Mouse (Mus musculus) frontal cortex, adult (tissue): ENCODE measurements at regions not wholly inside any gene's neighbourhood (a gene's known extent, or its start where the extent isn't known, plus 50 kb on each side); places are given as distances from the start of the nearest gene placed in this dataset.

ENCODE experiments used
- ATAC-seq: cut with Nextera tagmentation; 2 replicates; pipeline ENCODE4 v1.9.2; 2017; ENCODE audit warnings: mild to moderate bottlenecking, moderate library complexity, mixed read lengths; ENCODE audit not compliant: low TSS enrichment

DNA sequence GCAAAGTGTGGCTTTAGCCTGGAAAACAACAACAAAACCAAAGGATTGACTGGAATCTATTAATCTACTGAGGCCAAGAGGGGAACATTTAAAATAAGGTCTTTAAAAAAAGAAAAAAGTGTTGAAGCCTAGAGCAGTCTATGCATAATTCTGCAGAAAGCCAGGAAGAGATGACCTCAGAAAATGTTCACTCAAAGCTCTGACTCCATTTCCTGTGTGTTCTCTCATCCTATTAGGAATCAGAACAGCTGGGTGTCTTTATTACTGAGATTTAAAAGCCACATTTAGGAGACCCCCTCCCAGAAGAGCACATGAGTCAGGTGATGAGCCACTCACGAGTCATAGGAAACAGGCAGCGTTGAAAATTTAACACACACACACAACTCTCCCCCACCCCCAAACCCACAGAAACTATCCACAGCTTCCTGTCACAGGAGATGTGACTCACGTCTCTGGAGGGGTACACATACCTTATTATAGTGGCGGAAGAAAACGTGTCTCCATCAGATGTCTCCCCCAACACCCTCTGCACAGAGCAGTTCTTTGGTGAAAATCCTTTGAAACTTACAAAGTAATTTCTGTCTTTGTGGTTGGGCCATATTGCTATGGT, 140.2 kb upstream of the Hmga2 start:
- no peak for ATAC-seq

DNA sequence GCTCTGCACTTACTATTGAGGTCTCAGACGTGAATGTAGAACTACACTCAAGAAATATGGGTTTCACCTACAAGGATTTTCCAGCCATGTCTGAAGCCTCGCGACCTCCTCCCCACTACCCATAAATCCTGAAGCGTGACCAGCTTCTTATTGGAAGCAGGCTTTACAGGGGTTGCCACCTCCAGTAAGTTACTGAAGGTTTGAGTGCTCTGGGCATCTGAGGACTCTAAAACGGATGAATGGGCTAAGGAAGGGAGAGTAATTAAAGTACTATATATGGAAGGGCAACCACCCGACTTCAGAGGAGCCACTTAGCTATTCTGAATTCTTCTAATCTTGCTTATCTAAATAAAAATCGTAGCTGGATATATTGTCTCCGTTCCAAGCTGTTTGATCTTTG, 136.1 kb upstream of the Hmga2 start:
- no peak for ATAC-seq

DNA sequence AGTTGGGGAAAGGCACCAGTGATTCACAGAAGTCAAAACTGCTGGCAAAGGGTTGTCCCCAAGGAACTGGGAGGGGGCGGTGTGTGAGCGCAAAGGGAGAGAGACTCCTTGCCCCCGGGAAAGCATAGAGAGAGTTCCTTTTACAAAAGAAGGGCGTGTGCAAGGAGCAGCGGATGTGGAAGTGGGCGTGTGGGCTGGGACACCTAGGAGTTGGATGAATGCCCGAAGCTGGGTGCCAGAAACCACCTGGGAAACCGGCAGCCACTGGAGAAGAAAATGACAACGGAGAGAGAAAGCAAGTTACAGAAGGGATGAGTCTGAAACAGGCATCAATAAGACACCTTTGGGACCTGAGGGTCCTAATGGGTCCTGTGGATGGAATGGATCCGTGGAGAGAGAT, 133.8 kb upstream of the Hmga2 start:
- peak; percentile 31; the same call in 1 of the 2 replicates for ATAC-seq

DNA sequence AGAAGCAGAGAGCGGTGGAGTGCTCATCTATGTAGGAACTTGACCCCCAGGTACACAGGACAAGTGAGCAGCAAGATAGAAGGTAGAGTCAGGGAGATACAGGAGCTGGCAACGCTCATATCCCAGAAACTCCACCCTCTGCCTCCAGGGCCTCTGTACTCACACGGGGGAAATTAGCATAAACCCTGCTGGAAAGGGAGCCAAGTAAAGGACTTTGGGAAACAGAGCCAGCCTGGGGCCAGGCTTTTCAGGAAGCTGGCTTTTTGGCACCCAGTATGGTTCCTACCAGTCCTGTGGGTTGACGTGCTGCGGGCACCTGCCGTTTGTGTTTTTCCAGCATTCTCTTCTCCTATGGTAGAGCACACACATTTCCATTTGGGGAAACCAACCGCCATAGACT, 128.2 kb upstream of the Hmga2 start:
- ATAC-seq: no peak

DNA sequence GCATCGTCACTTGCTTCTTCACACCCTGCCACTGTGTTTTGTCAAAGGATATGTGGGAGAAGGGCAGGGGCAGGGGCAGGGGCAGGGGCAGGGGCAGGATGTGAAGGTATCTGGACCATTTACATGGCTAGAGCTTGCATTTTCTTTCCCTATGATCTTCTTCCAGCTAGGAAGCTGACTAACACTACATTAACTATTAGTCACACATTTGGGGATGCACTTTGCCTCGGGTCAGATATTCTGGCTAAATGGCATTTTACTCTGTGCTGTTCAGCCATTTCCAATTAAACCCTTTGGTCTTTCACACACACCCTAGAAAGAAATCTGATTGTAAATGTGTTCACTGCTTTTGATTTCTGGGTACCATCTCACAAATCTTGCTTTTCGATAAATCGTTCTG, 126.9 kb upstream of the Hmga2 start:
- ATAC-seq: no peak

DNA sequence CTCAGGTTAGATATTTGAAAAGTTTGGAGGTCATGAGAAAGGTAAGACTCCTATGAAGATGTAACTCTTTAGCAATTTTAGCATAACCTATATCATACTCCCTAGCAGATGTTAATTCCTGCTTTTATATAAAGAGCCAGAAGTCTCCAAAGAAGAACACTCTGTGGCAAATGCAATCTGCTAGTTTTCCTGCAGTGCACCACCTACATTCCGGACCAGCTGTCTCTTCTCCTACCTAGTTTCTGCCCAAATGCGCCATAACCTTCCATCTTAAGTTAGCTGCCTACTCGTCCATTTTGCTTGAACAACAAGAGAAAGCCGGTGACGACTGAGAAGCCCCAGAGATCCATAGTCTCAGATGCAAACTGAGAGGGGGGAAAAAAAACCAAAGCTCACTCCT, 124.5 kb upstream of the Hmga2 start:
- ATAC-seq: peak; percentile 77

DNA sequence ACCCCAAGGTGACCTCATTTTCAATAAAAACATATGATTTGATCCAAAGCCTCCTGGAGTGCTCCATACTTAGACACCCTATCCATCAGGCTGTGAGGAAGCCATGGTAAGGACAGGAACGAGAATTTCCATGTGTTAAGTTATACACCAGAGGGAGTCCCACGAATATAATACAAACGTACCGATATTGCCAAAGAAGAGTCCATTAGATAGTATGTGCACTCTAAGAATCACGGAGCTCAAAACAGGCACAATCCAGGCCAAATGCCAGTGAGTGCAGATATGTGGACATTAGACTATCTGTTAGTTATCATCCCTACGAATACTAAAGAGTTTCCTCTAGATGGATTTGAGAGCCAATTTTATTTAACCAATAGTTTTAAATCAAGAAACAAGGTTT, 123.3 kb upstream of the Hmga2 start:
- ATAC-seq: no peak

DNA sequence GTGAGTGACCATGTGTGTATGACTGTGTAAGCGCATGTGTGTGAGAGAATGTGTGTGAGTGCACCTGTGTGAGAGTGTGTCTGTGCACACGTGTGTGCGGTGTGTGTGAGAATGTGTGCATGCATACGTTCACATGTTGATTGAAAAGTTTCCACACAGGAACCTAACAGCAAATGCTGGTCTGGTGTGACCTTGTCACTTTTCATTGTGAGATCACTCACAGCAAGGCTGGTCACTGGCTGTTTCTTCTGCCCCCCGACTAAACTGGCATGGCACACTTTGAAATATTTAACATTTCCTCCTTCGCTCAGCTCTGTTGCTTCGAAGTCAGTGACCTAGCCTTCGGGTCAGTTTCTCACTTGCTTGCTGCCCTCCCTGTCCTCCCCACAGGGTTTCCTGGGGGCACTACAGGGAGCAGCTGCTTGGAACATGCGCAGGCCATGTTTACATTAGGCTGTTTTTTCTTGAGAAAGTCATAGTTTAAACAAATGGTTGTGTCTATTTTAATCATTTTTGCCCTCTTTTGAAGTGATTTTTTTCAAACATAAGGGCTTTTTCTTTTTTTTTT, 121.1 kb upstream of the Hmga2 start:
- ATAC-seq: no peak

DNA sequence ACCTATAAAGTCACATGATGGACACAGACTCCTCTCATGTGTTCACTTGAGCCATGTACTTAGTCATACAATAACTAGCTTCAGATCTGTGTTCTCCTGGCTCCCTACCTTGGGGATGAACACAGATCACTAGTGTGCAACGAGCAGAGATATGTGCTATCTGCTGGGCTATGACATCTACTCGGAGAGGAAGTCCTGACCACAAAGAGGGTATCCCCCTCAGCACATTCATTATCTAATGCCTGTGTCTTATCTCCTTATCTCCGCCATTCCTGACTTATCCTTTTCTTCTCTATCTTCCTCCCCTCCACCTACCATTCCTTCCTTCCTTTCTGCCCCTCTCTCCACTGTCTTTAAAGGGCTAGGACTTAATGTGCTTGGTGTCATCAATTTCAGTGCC, 118.9 kb upstream of the Hmga2 start:
- no peak for ATAC-seq

DNA sequence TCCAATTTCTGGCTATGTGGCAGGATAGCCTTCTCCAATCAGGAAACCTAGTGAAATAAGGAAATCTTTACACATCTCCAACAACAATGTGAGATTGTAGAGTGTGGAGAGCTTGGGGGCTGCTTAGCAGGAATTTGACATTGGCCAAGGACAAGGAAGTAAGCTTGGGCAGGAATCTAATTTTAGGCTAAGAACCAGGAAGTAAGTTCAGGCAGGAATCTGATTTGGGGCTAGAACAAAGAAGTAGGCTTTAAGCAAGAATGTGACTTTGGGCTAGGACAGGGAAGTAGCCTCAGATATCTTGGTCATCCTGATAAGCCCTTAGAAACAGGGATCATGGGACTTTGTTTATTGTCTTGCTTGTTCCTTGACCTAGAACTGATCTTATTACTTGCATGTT, 117.6 kb upstream of the Hmga2 start:
- no peak for ATAC-seq

DNA sequence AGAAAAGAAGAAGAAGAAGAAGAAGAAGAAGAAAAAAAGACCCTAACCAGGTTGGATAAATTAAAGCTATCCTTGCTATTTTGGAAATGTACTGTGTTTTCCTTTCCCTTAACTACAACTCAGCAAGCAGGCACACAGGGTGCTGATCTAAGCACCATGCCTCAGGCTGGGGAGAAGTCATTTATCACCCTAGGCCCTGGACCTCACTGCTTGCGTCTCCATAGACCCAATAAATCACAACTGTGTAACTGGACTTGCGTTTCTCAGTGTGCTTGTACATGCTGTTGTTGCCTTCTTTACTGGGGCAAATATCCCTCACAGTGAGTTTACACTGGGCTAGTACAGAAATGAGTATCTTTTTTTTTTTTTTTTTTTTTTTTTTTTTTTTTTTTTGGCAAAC, 113.4 kb upstream of the Hmga2 start:
- ATAC-seq: no peak

DNA sequence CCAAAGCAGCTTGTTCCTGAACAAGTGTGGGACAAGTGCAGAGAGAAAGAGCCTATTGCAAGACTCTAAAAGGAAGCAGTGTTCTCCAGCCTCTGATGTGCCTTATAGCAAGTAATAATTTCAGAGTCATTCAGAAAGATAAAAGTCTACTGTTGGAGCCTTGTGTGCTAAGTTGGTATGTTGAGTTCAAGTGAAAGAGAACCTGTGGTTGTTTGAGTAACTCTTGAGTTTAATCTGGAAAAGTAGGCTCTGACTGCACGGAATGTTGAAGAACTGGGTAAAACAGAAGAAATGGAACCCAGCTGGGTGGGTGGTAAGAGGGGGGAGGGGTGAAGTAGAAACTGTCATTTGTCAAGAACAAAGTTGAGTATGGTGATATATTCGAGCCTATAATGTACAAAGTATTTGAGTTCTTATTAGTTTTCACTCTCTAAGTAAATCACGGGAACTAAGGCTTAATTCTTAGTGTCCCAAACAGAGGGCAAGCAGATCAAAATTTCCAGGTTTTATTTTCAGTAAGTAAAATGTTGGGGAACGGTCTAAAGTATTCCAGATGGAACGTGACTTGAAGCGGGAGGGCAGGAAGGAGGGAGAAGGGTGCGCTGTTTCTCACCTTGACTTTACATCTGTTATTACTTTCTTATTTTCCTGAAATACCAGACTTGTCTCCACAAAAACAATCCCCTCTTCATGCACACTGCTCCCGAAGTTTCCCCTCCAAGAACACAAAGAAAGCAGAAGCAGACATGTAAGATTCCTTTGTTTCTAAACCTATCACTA, 111.8 kb upstream of the Hmga2 start:
- no peak for ATAC-seq

DNA sequence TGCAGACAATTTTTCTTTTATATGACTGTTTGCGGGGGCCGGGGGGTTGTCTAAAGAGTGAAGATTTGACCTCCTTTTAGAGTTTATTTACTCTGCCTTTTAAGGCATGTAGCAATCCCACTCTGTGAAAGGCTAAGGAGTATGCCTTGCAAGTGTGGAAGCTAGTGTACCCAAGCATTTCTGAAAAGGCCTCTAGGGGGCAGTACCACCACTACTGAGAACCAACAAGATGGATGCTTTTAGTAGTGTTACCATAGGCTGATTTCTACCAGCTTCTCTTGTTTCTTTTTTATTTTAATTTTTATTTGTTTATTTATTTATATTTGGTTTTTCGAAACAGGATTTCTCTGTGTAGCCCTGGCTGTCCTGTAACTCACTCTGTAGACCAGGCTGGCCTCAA, 110.9 kb upstream of the Hmga2 start:
- ATAC-seq: 0 out of 2 replicates have a peak, but pooled peaks have one; percentile 52

DNA sequence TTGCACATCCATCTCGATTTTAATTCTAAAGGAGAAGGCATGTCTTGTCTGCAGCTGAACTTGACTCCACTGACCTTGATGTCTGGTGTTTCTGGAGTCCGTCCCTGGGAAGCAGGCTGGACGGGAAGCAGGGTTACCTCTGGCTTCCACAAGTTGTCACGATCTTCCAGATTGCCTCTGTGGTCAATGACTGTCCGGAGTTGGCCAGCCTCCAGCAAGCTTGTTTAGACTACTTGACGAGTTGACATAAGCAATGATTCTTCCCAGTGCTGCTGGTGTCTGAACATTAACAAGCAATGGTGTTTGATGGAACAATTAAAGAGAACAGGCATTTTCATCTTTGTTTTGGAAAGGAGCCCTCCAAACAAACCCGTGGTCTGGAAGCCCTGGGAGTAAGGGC, 106.2 kb upstream of the Hmga2 start:
- ATAC-seq: no peak

DNA sequence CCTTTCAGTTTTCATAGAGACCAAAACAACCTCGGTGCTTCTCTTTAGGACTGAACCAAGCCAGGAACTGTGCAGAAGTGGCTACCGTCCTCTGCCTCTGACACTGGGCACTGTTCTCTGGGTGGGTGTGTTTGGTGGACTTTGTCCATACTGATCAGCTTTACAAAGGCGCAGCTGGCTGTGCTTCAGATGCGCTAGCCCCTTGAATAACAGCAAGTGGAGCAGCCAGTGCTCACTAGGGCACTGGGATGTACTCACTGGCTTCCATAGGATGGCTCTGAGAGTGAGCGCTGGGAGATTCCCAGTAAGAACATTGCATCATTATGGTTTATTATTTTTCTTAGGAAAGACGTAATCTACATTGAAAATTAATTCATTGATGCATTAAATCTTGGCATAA, 105.3 kb upstream of the Hmga2 start:
- ATAC-seq: no peak

DNA sequence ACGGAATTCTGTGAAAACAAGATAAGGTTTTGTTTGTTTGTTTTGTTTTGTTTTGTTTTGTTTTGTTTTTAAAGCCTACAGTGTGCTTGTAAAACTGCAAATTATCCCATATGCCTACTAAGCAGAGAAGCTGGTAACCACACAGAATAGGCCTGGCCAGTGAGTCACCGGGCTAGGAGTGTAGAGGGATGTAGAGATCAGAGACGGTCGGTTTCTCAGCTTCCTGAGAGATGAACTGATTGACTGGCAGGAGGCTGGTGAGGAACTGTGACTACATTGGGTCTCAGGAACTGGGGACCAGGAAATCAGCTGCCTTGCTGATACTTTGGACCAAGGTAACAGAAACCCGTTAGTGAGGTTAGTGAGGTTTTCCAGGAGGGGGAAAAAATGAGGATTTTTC, 100.6 kb upstream of the Hmga2 start:
- ATAC-seq: no peak

DNA sequence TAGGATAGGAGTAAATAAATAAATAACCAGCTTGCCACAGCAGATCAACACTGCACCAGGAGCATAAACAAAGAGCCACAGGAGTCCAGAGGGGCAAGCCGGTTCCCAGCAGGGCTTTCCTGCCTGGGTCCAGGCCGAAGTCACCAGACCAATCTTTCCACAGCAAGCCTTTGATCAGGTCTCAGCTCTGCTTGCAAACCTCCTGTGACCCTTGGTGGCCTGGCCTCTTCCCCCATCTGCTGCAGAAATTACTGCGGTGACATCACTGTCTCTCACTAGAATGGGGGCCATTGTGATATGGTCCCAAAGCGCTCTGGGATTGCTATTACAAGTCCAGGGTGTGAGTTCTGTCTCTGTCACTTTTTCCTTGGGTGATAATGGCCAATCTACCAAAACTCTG, 99.9 kb upstream of the Hmga2 start:
- ATAC-seq: no peak

DNA sequence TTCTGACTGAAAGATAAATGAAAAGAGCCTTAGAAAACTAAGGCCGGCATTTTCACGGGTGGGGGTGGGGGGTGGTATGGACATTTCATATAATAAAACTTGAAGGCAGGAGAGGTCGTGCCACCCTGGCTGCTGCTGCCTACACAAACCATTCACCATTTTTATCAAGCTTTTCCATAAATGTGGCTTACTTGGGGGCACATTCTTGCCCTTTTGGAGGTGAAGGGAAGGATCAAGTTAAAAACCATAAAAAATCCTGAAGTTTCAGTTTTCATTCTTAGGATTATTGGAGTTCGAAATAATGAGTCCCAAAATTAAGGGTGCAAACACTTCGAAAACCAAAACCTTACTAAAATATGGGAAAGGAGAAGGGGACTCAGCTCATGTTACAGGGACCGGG, 95.1 kb upstream of the Hmga2 start:
- no peak for ATAC-seq

DNA sequence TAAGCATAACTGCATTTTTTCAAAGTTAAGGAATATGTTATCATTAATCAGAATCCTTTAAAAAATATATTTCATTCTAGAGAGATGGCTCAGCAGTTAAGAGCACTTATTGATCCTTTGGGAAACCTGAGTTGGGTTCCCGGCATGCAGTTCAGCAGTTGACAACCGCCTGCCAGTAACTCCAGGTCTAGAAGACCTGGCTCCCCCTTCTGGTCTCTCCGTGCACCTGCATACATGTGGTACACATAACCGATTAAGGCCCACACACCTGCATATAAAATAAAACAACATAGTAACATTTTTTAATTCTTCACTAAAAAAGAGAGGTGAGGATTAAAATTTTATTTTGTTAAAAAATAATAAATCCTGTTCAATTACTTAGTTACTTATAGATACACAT, 89.7 kb upstream of the Hmga2 start:
- no peak for ATAC-seq

DNA sequence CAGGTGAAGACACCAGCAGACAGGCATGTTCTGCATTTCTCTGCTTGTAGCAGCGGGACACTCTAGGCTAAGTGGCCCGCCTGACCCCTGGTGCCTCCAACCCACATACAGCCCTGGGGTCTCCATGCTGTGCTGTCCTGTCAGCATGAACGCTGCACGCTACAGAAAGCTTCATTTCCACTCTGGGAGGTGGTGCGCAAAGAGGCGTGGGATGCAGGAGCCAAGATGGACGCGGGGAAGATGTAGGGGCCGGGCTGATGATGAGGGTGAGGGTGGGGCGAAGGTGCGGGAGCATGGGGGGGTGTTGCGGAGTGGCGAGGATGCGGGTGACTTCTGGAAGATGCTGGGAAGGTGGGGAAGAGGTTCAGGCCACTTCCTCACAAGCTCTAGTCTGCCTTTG, 88.6 kb upstream of the Hmga2 start:
- no peak for ATAC-seq

DNA sequence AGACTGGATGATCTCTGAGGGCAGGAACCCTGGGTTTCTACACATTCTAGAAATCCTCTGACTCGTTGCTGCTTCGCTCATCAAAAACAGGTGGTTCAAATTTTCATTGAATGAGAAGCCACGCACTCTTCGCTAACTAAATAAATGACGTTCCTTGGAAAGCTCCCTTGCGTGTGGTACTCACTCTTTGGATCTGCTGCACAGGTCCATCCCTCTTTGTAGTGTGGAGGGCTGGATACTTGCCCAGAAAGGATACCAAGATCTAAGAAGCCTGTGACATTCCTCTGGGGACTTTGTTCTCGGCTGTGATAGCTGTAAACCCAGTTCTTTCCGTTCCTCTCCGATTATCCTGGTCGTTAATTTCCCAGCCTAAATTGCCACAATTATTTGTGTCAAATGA, 87.7 kb upstream of the Hmga2 start:
- ATAC-seq: no peak

DNA sequence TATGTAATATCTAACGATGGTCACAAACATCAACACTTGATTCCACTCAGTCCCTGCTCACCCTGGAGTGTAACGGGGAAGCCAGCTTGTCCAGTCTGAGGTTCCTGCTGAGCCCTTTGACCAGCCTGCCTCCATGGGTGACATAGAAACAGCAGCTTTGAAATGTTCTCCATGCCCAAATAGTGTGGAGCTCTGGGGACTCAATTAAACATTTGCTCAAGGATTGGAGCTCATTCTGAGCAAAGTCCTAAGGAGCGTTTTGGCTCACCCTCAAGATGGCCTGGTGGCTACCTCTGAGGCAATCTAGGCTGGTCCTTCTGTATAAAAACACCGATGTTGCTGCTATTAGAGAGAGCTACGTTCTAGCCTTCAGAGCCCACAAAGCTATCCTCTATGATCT, 85.6 kb upstream of the Hmga2 start:
- no peak for ATAC-seq

DNA sequence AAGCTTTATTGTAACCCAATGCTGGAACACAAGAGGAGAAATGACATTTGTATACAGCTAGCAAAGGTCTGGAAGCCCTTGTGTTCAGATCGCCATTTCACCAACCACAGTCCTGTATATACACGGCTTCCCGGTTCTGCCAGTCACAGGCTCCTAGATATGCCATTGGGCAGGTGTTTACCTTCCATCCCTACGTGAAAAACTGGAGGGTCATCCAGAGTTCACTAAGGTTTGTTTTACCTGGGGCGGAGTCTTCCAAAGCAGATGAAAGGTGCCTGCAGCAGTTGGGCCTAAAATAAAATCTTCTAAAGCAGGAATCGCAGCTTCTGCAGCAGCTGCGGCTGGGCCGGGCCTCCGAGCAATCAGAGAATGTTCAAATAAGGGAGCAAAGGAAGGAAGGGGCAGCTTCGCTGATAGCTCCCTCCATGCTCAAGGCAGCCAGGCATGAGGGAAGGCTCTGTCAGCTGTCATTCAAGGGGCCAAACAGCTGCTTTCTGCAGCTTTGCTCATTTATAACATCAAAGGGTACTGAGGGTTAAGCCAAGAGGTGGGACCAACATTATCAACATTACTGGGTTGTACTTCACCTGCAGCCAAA, 81.7 kb upstream of the Hmga2 start:
- ATAC-seq: no peak
